Mouse (Mus musculus): ENCODE results near the gene Ehmt2. TPM values are rescaled to one million over a fixed set of nuclear protein-coding genes. Genes with fewer than 3 reads are reported as not detected.

Gene Ehmt2
- total RNA-seq (2021) = 100 to 1,000 TPM; 162 to 194 TPM

GRCm38 (mm10) chr17:34898160-34898586 lies at the start of gene Ehmt2, which contains the start of gene C2:
Gene Ehmt2 (plus strand): TSS chr17:34898469.
Gene C2 (minus strand): TSS chr17:34898265.
- DNase-seq (ENCODE audit: low spot score in 2 of 2) = peak; percentile 86 to 90
- intact Hi-C loops (cut with DNase I) = loop anchor here (5.0 kb wide), 3 partner anchors 54 to 339 kb away; partner anchors contain the start of genes Nfkbil1, Ppt2 and Prrt1

DNA sequence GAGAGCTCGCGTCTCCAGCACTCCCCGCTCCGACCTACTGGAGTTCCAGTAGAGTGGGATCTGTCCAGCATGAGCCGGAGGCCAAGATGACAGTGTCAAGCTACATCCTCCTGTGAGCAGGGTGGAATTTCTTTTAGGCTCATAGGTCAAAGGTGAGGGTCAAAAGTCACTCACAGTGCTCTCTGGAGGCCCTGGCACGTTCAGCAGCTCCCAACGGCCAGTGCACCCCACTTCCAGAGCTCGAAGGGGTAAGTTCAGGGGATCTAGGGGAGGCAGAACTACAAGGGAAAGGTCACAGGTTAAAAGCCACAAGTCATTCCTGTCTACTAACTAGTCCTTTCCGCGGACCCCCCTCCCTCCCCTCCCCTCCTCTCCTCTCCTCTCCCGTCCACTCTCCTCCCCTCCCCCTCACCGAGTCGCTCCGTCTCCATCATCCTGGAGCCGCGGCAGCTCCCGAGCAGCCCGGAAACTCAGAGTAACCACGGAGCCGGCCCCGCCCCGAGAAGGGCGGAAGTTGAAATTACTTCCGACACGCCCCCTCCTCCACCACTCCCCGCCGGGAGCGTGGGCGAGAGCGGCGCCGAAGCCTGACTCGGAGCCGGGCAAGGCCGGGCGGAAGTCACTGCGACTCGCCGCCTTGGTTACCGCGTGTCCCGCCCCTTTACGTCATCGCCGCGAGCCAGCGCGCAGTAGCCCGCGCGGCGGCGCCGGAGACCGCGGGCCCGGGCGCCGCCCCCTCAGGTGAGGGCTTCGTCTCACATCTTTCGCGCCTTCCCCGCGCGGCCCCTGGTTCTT lies 48.4 kb upstream of the Ehmt2 start, which contains the start of the genes Skiv2l and Nelfe:
Skiv2l (minus strand) TSS at position 489 of the 795 bp plus-strand sequence.
Nelfe (plus strand) TSS at position 670 of the 795 bp plus-strand sequence.
- peak; percentile 98 for DNase-seq (ENCODE audit: low spot score in 2 of 2)
- intact Hi-C loops (cut with DNase I) = loop anchor here (1.0 to 10.0 kb wide), 4 partner anchors 13 to 915 kb away; partner anchors contain the start of genes Dxo and Lsm2

GRCm38 (mm10) chr17:34850517-34851125 lies 47.6 kb upstream of the Ehmt2 start:
- DNase-seq (ENCODE audit: low spot score in 2 of 2) = no peak
- intact Hi-C loops (cut with DNase I) = loop anchor here (1.0 to 5.0 kb wide), 3 partner anchors 13 to 132 kb away; partner anchors contain the start of genes Dxo and Lsm2

DNA sequence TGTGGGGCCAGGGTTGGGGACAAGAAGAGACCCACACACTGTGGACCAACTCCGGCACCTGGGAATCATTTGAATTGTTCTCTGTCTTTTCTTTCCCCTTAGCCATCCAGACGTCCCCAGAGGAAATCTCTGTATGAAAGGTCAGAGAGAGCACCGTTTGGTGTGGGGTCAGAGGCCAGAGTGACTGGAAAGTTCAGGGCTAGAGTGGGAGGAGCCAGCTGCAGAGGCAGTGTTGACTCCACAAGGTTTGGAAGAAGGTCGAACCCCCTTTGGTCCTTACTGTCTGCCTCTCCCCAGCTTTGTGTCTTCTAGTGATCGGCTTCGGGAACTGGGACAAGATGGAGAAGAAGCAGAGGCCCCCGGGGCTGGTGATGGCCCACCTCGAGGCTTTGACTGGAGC lies 44.8 kb upstream of the Ehmt2 start:
- intact Hi-C loops (cut with DNase I) = loop anchor here (5.0 kb wide), 2 partner anchors 39 to 129 kb away; partner anchors contain the start of gene Lsm2
- no peak for DNase-seq (ENCODE audit: low spot score in 2 of 2)

DNA sequence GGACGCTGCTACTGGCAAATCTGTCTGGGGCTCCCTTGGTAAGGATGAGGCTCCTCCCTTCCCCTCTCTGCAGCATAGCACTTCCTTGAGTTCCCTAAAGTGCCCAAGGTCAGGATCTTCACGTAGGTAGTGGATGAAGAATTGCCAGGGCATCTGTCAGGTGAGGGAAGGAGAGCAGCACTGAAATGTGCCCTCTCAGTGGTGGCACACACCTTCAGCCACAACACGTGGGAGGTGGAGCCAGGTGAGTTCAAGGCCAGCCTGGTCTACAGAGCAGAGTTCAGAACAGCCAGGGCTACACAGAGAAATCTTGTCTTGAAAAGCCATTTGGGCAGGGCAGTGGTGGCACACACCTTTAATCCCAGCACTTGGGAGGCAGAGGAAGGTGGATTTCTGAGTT lies 43.5 kb upstream of the Ehmt2 start:
- intact Hi-C loops (cut with DNase I) = loop anchor here (5.0 kb wide), 3 partner anchors 38 to 128 kb away; partner anchors contain the start of genes Lsm2 and Slc44a4
- no peak for DNase-seq (ENCODE audit: low spot score in 2 of 2)

- DNase-seq (ENCODE audit: low spot score in 2 of 2) = no peak
- intact Hi-C loops (cut with DNase I) = loop anchor here (5.0 kb wide), 1 partner anchor 56 kb away; the partner anchor contains the start of gene Slc44a4
Observed at GRCm38 (mm10) chr17:34855825-34856224, 42.4 kb upstream of the Ehmt2 start.

- no peak for DNase-seq (ENCODE audit: low spot score in 2 of 2)
- intact Hi-C loops (cut with DNase I) = loop anchor here (5.0 kb wide), 1 partner anchor 54 kb away; the partner anchor contains the start of gene Slc44a4
Observed at GRCm38 (mm10) chr17:34858670-34859069, 39.6 kb upstream of the Ehmt2 start.

DNA sequence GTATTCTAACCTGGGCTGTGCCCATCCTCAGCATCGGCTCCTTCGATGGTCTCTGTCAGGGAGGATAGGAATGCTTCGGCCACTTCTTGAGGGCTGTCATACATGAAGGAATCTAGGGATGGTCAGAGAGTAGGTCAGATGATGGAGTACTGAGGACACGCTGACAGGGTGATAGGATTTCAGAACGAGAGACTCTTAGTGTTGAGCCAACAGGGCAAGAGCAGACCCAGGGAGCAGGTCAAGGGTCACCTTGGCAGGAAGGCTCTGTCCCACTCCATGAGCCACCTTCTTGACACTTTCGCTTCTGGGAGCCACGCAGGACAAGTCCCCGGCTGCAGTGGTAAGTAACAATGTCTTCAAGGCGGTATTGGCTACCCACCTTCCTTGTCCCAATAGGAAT lies 37.8 kb upstream of the Ehmt2 start:
- intact Hi-C loops (cut with DNase I) = no loop called here
- no peak for DNase-seq (ENCODE audit: low spot score in 2 of 2)

DNA sequence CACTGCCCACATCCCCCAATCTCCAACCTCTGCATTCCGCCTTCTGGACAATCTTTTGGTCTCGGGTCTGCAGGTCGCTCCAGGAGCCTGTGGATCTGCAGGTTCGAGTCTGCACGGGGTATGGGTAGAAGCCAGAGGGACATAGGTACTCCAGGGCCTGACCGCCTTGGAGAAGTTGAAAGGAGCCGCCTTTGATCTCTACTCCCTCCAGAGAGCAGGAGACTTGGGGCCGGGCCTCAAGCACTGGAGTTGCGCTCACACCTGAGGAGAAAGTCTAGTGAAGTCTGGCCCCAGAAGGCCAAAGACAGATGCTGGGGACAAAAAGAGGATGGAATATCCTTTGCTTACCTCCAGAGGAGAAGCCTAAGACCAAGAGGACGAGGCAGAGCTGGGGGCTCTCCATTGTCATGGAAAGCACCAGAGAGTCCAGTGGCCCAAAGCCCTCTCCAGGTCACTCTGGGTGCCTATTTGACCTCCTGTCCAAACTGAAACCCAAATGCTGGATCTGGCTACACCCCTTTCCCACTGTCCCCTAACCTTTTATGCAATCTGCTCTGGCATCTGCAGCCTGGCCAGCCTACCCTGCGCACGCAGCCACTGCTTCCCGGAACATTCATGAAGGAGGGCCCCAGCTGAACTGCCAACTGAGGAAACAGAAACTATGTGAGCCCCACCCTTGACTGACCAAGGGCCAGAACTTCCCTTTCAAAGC lies 36.4 kb upstream of the Ehmt2 start:
- intact Hi-C loops (cut with DNase I) = no loop called here
- DNase-seq (ENCODE audit: low spot score in 2 of 2) = no peak

DNA sequence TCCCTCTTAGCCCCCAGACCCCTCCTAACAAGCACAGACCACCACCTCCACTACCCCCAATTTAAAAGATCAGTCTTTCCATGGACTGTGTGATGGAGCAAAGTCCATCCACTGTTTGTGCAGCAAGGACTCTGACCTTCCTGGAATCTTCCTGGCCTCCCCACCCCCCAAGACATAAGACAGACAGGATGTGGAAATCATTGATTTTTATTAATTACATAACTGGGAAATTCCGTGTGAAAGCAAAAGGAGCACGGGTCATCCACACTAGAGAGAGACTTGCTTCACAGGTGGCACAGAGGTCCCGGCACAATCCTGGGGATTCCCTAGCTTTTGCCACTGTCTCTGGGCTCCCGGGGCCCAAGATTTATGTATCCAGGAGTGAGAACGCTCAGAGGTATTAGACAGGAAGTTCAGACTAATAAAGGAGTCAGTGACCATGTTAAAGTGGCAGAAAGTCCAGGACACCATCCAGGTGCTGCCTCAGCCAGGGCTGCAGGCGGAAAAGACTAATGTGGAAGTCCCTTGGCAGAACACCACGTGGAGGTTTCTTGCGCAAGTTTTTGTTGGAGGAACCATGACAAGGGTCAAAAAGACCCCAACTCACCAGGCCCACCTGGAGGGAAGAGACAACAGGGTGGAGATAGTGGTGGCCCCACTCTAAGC lies 35.7 kb upstream of the Ehmt2 start, which contains the start of gene Cfb:
Cfb (minus strand) TSS at position 103 of the 666 bp plus-strand sequence.
- no peak for DNase-seq (ENCODE audit: low spot score in 2 of 2)

GRCm38 (mm10) chr17:34865981-34866380 lies 32.3 kb upstream of the Ehmt2 start:
- no peak for DNase-seq (ENCODE audit: low spot score in 2 of 2)
- intact Hi-C loops (cut with DNase I) = no loop called here

More for the DNA sequence above, 35.7 kb upstream of the Ehmt2 start, which contains the start of gene Cfb:
- intact Hi-C loops (cut with DNase I) = no loop called here

DNA sequence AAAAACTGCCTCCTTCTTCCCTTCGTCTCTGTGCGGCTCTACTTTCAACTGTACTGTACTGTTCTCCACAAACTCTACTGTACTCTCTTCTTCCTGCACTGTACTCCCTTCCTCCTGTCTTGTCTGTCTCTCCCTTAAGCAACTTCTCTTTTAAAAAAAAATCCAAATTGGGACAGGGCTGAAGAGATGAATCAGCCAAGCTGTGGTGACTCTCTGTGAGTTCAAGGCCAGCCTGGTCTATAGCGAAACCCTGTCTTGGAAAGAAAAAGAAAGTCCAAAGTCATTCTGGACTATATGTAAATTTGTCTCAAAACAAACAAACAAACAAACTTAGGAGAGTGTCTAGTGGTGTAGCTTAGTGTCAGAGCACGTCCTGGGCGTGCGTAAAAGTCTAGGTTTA lies 23.9 kb upstream of the Ehmt2 start:
- no peak for DNase-seq (ENCODE audit: low spot score in 2 of 2)
- intact Hi-C loops (cut with DNase I) = no loop called here

DNA sequence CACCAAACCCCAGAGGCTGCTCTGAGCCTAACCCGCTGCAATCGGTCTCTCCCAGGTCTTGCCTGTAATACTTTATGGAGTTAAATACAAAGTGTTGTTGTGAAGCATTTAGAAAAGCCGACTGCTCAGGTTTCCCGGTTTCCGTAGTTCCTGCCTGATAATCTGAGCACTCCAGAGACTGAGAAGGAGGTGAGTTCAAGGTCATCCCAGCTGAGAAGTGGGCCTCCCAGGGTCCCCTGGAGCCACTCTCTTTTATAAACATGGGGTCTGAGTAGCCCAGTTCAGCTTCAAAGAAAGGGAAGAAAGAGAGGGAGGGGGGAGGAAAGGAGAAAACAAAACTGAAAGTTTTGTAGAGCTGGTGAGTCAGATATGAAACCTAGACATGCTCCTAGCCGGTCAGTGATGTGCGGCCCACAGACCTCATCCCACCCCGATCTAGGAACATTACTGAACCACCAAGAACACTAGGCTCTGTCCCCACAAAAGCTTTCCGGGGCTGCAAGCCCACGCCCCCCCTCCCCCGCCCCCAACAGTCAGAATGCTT lies 18.9 kb upstream of the Ehmt2 start, which contains the start of gene Zbtb12:
Zbtb12 (plus strand) TSS at position 148 of the 544 bp plus-strand sequence.
- intact Hi-C loops (cut with DNase I) = no loop called here
- DNase-seq (ENCODE audit: low spot score in 2 of 2) = no peak

GRCm38 (mm10) chr17:34881166-34881565 lies 17.1 kb upstream of the Ehmt2 start:
- intact Hi-C loops (cut with DNase I) = no loop called here
- no peak for DNase-seq (ENCODE audit: low spot score in 2 of 2)

GRCm38 (mm10) chr17:34881683-34882310 lies 16.5 kb upstream of the Ehmt2 start, which contains the start of gene Gm20547:
Gene Gm20547 (minus strand): TSS chr17:34882042.
- no peak for DNase-seq (ENCODE audit: low spot score in 2 of 2)
- intact Hi-C loops (cut with DNase I) = no loop called here

- intact Hi-C loops (cut with DNase I) = no loop called here
Observed at GRCm38 (mm10) chr17:34883332-34883731, 14.9 kb upstream of the Ehmt2 start.

GRCm38 (mm10) chr17:34884704-34885103 lies 13.6 kb upstream of the Ehmt2 start:
- intact Hi-C loops (cut with DNase I) = no loop called here
- no peak for DNase-seq (ENCODE audit: low spot score in 2 of 2)

More at GRCm38 (mm10) chr17:34883332-34883731, 14.9 kb upstream of the Ehmt2 start:
- DNase-seq (ENCODE audit: low spot score in 2 of 2) = no peak

- DNase-seq (ENCODE audit: low spot score in 2 of 2) = no peak
Observed at GRCm38 (mm10) chr17:34885615-34886014, 12.7 kb upstream of the Ehmt2 start.

More at GRCm38 (mm10) chr17:34885615-34886014, 12.7 kb upstream of the Ehmt2 start:
- intact Hi-C loops (cut with DNase I) = no loop called here
